8 mouse cellular contexts compared by ENCODE assay signal in the genomic region with DNA sequence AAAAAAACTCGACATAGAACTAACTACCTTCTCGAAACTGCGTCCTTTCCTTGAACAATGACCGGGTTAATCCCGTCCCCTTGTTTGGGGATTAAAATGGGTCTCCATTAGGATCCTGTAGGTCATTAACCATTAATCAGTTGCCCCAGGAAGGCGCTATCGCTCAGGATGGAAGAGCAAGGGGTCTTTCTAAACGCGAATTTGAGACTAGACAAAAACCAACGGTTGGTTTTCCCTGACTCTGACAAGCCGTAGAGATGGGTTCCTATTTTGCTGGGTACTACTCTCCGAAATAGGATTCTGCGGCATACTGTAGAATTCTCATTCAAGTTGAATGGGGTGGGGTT. TPM values are rescaled to one million over a fixed set of nuclear protein-coding genes. Genes with fewer than 3 reads are reported as not detected.
DNase-seq lines count a peak whose midpoint lies in the region; ATAC-seq and TF ChIP-seq lines count a peak whose summit lies in the region.

No protein-coding gene starts in this region.

- H3K9me3 ChIP-seq in heart, embryonic 11.5 days (replicated peaks; ENCODE audit: control insufficient read depth, low read length), result no peaks in the 10 kb centered on the region
- no peaks in the 10 kb centered on the region for H3K9me3 ChIP-seq in forebrain, embryonic 10.5 days
- H3K9me3 ChIP-seq in liver, embryonic 12.5 days (replicated peaks), result no peaks in the 10 kb centered on the region

- peaks cover 13% of the 10 kb centered on the region for H3K79me3 ChIP-seq in C2C12 (ENCODE audit: low read depth)

- H3K4me3 ChIP-seq in heart, embryonic 11.5 days (ENCODE audit: low read depth, low read length), result peak overlapping the region; percentile 99
- H3K4me3 ChIP-seq in C2C12 (ENCODE audit: insufficient read depth, poor library complexity, severe bottlenecking), result peak overlapping the region; percentile 66
- peak overlapping the region; percentile 86 for H3K4me3 ChIP-seq in forebrain, embryonic 10.5 days
- peak overlapping the region; percentile 86 for H3K4me3 ChIP-seq in liver, embryonic 12.5 days

- ATAC-seq in heart, embryonic 11.5 days (replicated peaks; ENCODE audit: insufficient number of reproducible peaks, low FRiP score, low TSS enrichment), result no peak
- ATAC-seq in liver, embryonic 12.5 days, result no peak

- peak overlapping the region; percentile 86 for H3K27ac ChIP-seq in heart, embryonic 11.5 days (ENCODE audit: low read depth, low read length)
- H3K27ac ChIP-seq in forebrain, embryonic 10.5 days, result peak overlapping the region; percentile 91
- peak overlapping the region; percentile 94 for H3K27ac ChIP-seq in liver, embryonic 12.5 days

- TF ChIP-seq CTCF in C2C12 (IDR thresholded peaks at IDR 0.05; ENCODE audit: control insufficient read depth, insufficient read depth, insufficient read length), result no peak

- H3K4me2 ChIP-seq in heart, embryonic 11.5 days, result peak overlapping the region; percentile 75
- peak overlapping the region; percentile 71 for H3K4me2 ChIP-seq in liver, embryonic 12.5 days

- intact Hi-C loops in heart, postnatal 14 days (cut with DNase I), result no loop called here

- 8% methylated on average over 13 of the region's 13 CpGs for WGBS in heart, embryonic 11.5 days (ENCODE audit: insufficient replicate concordance)
- 7% methylated on average over 13 of the region's 13 CpGs for WGBS in forebrain, embryonic 10.5 days
- WGBS in liver, embryonic 12.5 days (ENCODE audit: insufficient replicate concordance), result 6% methylated on average over 13 of the region's 13 CpGs

- no peaks in the 10 kb centered on the region for H3K27me3 ChIP-seq in heart, embryonic 11.5 days (ENCODE audit: control insufficient read depth, insufficient read depth, low read length)
- H3K27me3 ChIP-seq in C2C12 (ENCODE audit: control insufficient read depth, insufficient read depth, insufficient read length), result no peaks in the 10 kb centered on the region
- no peaks in the 10 kb centered on the region for H3K27me3 ChIP-seq in forebrain, embryonic 10.5 days (ENCODE audit: poor library complexity, severe bottlenecking)
- H3K27me3 ChIP-seq in liver, embryonic 12.5 days (replicated peaks), result no peaks in the 10 kb centered on the region

- no peaks in the 10 kb centered on the region for H3K4me1 ChIP-seq in heart, embryonic 11.5 days (ENCODE audit: control insufficient read depth, insufficient read depth, low read length)
- peaks cover 22% of the 10 kb centered on the region for H3K4me1 ChIP-seq in forebrain, embryonic 10.5 days
- peaks cover 19% of the 10 kb centered on the region for H3K4me1 ChIP-seq in liver, embryonic 12.5 days

- peak overlapping the region; percentile 47 for H3ac ChIP-seq in C2C12 (ENCODE audit: control insufficient read depth, insufficient read length, low read depth)

- H3K36me3 ChIP-seq in heart, embryonic 11.5 days (ENCODE audit: control insufficient read depth, insufficient read depth, low read length), result peaks cover 7% of the 10 kb centered on the region
- H3K36me3 ChIP-seq in C2C12 (ENCODE audit: control insufficient read depth, insufficient read depth), result peaks cover 26% of the 10 kb centered on the region
- peaks cover 32% of the 10 kb centered on the region for H3K36me3 ChIP-seq in forebrain, embryonic 10.5 days (replicated peaks)
- peaks cover 28% of the 10 kb centered on the region for H3K36me3 ChIP-seq in liver, embryonic 12.5 days

- H3K79me2 ChIP-seq in C2C12 (ENCODE audit: control insufficient read depth, insufficient read depth), result peaks cover 30% of the 10 kb centered on the region

- DNase-seq in heart, postnatal 14 days, result no peak
- DNase-seq in forebrain, embryonic 10.5 days (ENCODE audit: extremely low spot score, low spot score), result no peak
- DNase-seq in ovary, postnatal 14 days (ENCODE audit: low spot score), result no peak
- DNase-seq in gastrocnemius, postnatal 10 days, result no peak
- no peak for DNase-seq in cerebellum, adult 18-20 months

- peak overlapping the region; percentile 94 for H3K9ac ChIP-seq in heart, embryonic 11.5 days (ENCODE audit: low read depth, low read length)
- peak overlapping the region; percentile 87 for H3K9ac ChIP-seq in liver, embryonic 12.5 days

TF ChIP-seq in C2C12, 6 proteins besides CTCF, POLR2A, EP300 and RAD21:
- TF ChIP-seq MYOG (IDR thresholded peaks at IDR 0.05; ENCODE audit: control insufficient read depth, extremely low read depth, insufficient read length) (no peak), MYOD1 (IDR thresholded peaks at IDR 0.05; ENCODE audit: control insufficient read depth, insufficient read length, low read depth) (no peak), USF1 (IDR thresholded peaks at IDR 0.05; ENCODE audit: low read depth) (no peak), FOSL1 (IDR thresholded peaks at IDR 0.05; ENCODE audit: insufficient read depth, low read length, poor library complexity, severe bottlenecking) (no peak), CEBPB (IDR thresholded peaks at IDR 0.05; ENCODE audit: low read depth) (no peak), MAX (IDR thresholded peaks at IDR 0.05) (no peak)

RNA-seq across cellular contexts. Expression of a gene that starts 0.3 kb away (rescaled TPM):
- 62.1 and 69.9 TPM in 2 replicates for polyA plus RNA-seq in heart, embryonic 11.5 days (2014; fragmentation: Nextera tagmentation; extraction: Ambion mirVana)
- 10 to 100 TPM; 26.1 to 28.5 TPM for total RNA-seq in heart, postnatal 14 days (2021)
- 6.4 TPM for polyA plus RNA-seq in C2C12 (2012; fragmentation: generic; extraction: Trizol)
- 95.2 and 97.8 TPM in 2 replicates for polyA plus RNA-seq in forebrain, embryonic 10.5 days (2016; fragmentation: Nextera tagmentation; extraction: Ambion mirVana)
- polyA plus RNA-seq in liver, embryonic 12.5 days (2016; fragmentation: Nextera tagmentation; extraction: Ambion mirVana), result 56.5 and 57.3 TPM in 2 replicates
- 10 to 100 TPM; 21.3 to 23.4 TPM for total RNA-seq in gastrocnemius, postnatal 10 days (2021)

RNA-seq across cellular contexts. Expression of a gene that starts 14.7 kb away (rescaled TPM):
- polyA plus RNA-seq in heart, embryonic 11.5 days (2014; fragmentation: Nextera tagmentation; extraction: Ambion mirVana), result 38.0 and 41.6 TPM in 2 replicates
- 10 to 100 TPM; 51.8 to 57.0 TPM for total RNA-seq in heart, postnatal 14 days (2021)
- 87.3 TPM for polyA plus RNA-seq in C2C12 (2012; fragmentation: generic; extraction: Trizol)
- polyA plus RNA-seq in forebrain, embryonic 10.5 days (2016; fragmentation: Nextera tagmentation; extraction: Ambion mirVana), result 32.6 and 33.5 TPM in 2 replicates
- 81.1 and 83.3 TPM in 2 replicates for polyA plus RNA-seq in liver, embryonic 12.5 days (2016; fragmentation: Nextera tagmentation; extraction: Ambion mirVana)
- total RNA-seq in gastrocnemius, postnatal 10 days (2021), result 10 to 100 TPM; 42.5 to 52.1 TPM

RNA-seq across cellular contexts. Expression of a gene that starts 15.0 kb away (rescaled TPM):
- 1.3 and 1.5 TPM in 2 replicates for polyA plus RNA-seq in heart, embryonic 11.5 days (2014; fragmentation: Nextera tagmentation; extraction: Ambion mirVana)
- total RNA-seq in heart, postnatal 14 days (2021), result 1 to 10 TPM in 1 of 2 experiments, not detected in 1; 1.1 TPM
- polyA plus RNA-seq in C2C12 (2012; fragmentation: generic; extraction: Trizol), result 6.5 TPM
- 0.84 and 1.2 TPM in 2 replicates for polyA plus RNA-seq in forebrain, embryonic 10.5 days (2016; fragmentation: Nextera tagmentation; extraction: Ambion mirVana)
- 2.1 and 2.3 TPM in 2 replicates for polyA plus RNA-seq in liver, embryonic 12.5 days (2016; fragmentation: Nextera tagmentation; extraction: Ambion mirVana)
- total RNA-seq in gastrocnemius, postnatal 10 days (2021), result under 1 TPM; 0.45 to 0.54 TPM
